Mouse (Mus musculus) liver, embryonic 15.5 days (tissue): Measurements from ENCODE around the gene Nfib. TPM values are rescaled to one million over a fixed set of nuclear protein-coding genes. Genes with fewer than 3 reads are reported as not detected.

ENCODE experiments used
- ATAC-seq: fragments of 200-750 bp; cut with Nextera tagmentation; 2 replicates; pipeline ENCODE4 v1.8.0; 2017; ENCODE audit warnings: moderate number of reproducible peaks, mild to moderate bottlenecking, moderate library complexity; ENCODE audit not compliant: insufficient read depth
- H3K27ac ChIP-seq: fragments of 300-500 bp; sonication (generic); replicated peaks from 2 replicates; pipeline ENCODE4 v1.5.1; 2015; ENCODE audit warnings: mild to moderate bottlenecking, inconsistent platforms
- H3K27me3 ChIP-seq: fragments of 300-500 bp; sonication (generic); 2 replicates; pipeline ENCODE4 v1.6.1; 2015; ENCODE audit warnings: mild to moderate bottlenecking, inconsistent platforms
- H3K36me3 ChIP-seq: fragments of 300-500 bp; sonication (generic); replicated peaks from 2 replicates; pipeline ENCODE4 v1.6.1; 2015; ENCODE audit warnings: moderate library complexity, mild to moderate bottlenecking, inconsistent platforms
- H3K4me1 ChIP-seq: fragments of 300-500 bp; sonication (generic); replicated peaks from 2 replicates; pipeline ENCODE4 v1.6.1; 2015; ENCODE audit warnings: inconsistent platforms
- H3K4me2 ChIP-seq: fragments of 300-500 bp; sonication (generic); 2 replicates; pipeline ENCODE4 v1.6.1; 2015; ENCODE audit warnings: moderate library complexity, mild to moderate bottlenecking, inconsistent platforms
- H3K4me3 ChIP-seq: fragments of 300-500 bp; sonication (generic); replicated peaks from 2 replicates; pipeline ENCODE4 v1.5.1; 2015; ENCODE audit warnings: mild to moderate bottlenecking, inconsistent platforms
- H3K9ac ChIP-seq: fragments of 300-500 bp; sonication (generic); 2 replicates; pipeline ENCODE4 v1.6.1; 2015; ENCODE audit warnings: moderate library complexity, mild to moderate bottlenecking, inconsistent platforms
- H3K9me3 ChIP-seq: fragments of 300-500 bp; sonication (generic); replicated peaks from 2 replicates; pipeline ENCODE4 v1.6.1; 2016; ENCODE audit warnings: inconsistent platforms
- WGBS: fragments of 180-500 bp; shearing (Covaris S2); methylation state at CpG from one replicate; pipeline ENCODE4 v1.1.7; 2015; ENCODE audit warnings: mixed read lengths; ENCODE audit not compliant: insufficient replicate concordance; 5-methylcytosine and 5-hydroxymethylcytosine counted together
- polyA plus RNA-seq: library from polyadenylated mRNA; unstranded; fragments of >200 nt; fragmentation: Nextera tagmentation; extraction: Ambion mirVana; gene quantifications from 2 replicates; pipeline ENCODE4 v1.2.1, GENCODE M21; 2015

The Nfib gene
- polyA plus RNA-seq, 1 experiment from 2014 or later = 4.7 TPM

DNA sequence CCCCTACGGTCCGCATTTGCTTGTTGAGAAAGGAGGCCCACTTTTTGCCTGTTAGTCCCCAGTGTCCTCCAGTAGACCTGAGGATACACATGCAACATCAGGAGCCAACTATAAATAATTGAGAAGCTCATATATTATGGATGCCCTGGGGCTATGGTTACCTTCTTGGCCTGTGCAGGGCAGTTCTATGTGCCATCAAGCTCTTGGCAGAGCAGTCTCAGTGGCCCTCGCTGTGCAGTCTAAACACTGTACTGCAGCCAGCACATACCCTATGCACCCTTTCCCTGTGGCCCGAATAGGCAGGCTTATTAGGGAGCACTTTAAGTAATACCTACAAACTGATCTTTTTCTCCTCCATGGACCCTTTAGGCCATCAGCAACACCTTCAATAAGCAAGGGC is 185.6 kb downstream of the Nfib start:
- H3K4me3 ChIP-seq = no peak overlapping the region
- no peak overlapping the region for H3K4me2 ChIP-seq
- H3K9ac ChIP-seq = no peak overlapping the region
- WGBS = 79% methylated on average over 4 of the region's 4 CpGs
- H3K4me1 ChIP-seq = no peaks in the 10 kb centered on the region
- no peak overlapping the region for H3K27ac ChIP-seq
- no peaks in the 10 kb centered on the region for H3K9me3 ChIP-seq
- ATAC-seq = no peak
- H3K27me3 ChIP-seq = no peaks in the 10 kb centered on the region
- no peaks in the 10 kb centered on the region for H3K36me3 ChIP-seq

DNA sequence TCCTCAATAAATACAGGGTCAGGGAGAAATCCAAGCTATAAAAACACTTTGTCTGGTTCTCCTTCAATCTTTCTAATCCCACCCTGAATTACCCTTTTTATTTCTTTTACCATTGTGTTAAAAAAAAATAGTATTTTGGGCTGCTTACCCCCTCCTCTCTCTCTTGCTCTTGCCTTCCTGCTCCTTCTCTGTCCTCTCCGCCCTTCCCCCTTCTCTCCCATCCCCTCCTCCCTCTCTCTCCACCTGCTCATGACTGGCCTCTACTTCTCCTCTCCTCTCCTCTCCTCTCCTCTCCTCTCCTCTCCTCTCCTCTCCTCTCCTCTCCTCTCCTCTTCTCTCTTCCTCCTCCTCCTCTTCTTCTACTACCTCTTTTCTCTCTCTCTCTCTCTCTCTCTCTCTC is 187.4 kb downstream of the Nfib start:
- no peaks in the 10 kb centered on the region for H3K36me3 ChIP-seq
- H3K4me2 ChIP-seq = no peak overlapping the region

DNA sequence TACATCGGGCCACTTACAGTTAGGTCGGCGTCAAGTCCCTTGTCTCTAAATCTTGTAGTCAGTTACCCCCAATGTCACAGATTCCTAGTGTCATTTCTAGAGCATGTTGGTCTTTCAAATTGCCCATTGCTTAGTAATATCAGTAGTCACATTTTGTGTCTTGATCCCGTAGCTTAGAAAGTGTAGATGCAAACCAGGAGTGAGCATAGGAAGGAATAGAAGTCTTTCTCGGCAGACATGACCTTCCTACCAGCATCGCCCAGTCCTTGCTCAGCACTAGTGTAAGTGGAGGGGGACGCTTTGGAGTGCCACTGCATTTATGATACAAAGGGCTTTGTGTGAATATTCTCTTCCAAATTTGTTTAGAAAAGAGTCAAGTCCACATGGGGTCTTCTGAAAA is 188.2 kb downstream of the Nfib start:
- peaks cover 5% of the 10 kb centered on the region; the same call in 1 of the 2 replicates for H3K4me1 ChIP-seq
- no peaks in the 10 kb centered on the region for H3K9me3 ChIP-seq
- H3K4me3 ChIP-seq = no peak overlapping the region
- no peaks in the 10 kb centered on the region for H3K36me3 ChIP-seq
- no peak overlapping the region for H3K9ac ChIP-seq
- H3K27ac ChIP-seq = no peak overlapping the region
- WGBS = 46% methylated on average over 7 of the region's 7 CpGs
- H3K27me3 ChIP-seq = peaks cover 11% of the 10 kb centered on the region
- H3K4me2 ChIP-seq = no peak overlapping the region
- no peak for ATAC-seq

More for the DNA sequence above, 187.4 kb downstream of the Nfib start:
- H3K9me3 ChIP-seq = no peaks in the 10 kb centered on the region
- peaks cover 3% of the 10 kb centered on the region; the same call in 1 of the 2 replicates for H3K4me1 ChIP-seq
- H3K4me3 ChIP-seq = no peak overlapping the region
- H3K27ac ChIP-seq = no peak overlapping the region
- H3K27me3 ChIP-seq = peaks cover 3% of the 10 kb centered on the region
- WGBS = 60% methylated on average over 1 of the region's 1 CpGs
- no peak overlapping the region for H3K9ac ChIP-seq
- no peak for ATAC-seq

DNA sequence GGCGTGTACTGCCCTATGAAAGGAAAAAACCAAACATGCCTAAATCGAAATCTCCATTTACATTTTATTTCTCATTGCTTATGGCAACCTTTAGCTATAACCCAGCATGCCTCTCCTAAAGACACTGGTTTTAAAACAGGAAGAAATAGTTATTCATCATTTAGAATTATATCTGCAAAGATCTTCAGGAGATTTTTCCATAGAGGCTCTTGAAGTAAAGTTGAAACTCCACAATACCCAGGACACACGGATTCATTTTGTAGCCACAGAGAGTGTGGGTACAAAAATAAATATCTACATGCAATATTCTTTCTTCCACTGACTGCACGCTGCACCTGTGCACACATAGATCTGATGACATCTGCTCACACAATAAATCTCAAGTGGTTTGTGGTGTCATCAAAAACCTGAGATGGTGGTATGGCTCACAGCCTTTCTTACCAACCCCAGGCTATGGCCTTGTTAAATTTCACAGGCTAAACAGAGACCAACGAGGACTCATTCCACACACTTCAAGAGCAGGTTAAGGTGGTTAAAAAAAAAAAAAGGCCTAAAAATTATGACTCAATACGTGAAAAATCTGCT is 189.2 kb downstream of the Nfib start:
- no peak for ATAC-seq
- 57% methylated on average over 6 of the region's 6 CpGs for WGBS
- Histone ChIP-seq H3K27ac (no peak overlapping the region), H3K4me3 (no peak overlapping the region), H3K36me3 (no peaks in the 10 kb centered on the region), H3K9me3 (no peaks in the 10 kb centered on the region), H3K9ac (no peak overlapping the region), H3K4me1 (peaks cover 9% of the 10 kb centered on the region; the same call in 1 of the 2 replicates), H3K4me2 (no peak overlapping the region), H3K27me3 (peaks cover 21% of the 10 kb centered on the region)

DNA sequence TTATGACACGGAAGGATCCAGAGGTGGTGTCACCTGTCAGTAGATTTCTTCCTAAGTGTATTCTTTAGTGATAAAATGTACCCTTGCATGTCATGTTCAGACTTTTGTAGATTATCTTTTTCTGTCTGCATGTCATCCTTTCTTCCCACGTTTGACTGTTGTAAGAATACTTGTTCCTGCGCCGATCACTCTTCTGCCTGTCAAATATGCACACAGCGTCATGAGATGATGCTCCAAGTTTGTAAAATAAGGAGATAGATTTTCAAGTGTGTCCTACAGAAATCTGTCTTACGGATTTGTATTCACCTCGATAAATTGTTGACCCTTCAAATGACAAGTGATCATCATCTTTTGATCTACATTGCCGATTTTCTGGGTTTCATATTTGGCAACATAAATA is 190.6 kb downstream of the Nfib start:
- Histone ChIP-seq H3K9me3 (no peaks in the 10 kb centered on the region), H3K9ac (no peak overlapping the region)
- WGBS = 69% methylated on average over 8 of the region's 8 CpGs

DNA sequence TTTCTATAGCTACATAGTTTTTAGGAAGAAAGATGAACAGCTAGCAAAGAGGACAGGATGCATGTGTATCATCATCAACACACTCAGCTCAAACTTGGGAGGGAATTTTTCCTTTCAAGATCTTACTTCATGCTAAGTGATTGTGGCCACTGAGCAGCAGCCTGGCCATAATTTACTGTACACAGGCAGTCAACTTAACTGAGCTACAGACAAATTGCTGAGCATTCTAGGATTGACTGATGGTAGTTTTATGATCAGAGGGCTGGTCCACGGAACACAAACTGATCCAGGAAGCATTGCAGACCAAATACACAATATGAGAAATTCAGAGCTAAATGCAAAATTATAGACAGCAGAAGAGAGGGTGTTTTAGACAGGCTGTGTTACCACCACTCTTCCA is 191.2 kb downstream of the Nfib start:
- no peak overlapping the region for H3K27ac ChIP-seq
- ATAC-seq = no peak

More for the DNA sequence above, 190.6 kb downstream of the Nfib start:
- no peaks in the 10 kb centered on the region for H3K36me3 ChIP-seq
- H3K4me1 ChIP-seq = peaks cover 11% of the 10 kb centered on the region; the same call in 1 of the 2 replicates
- H3K4me2 ChIP-seq = no peak overlapping the region
- no peak for ATAC-seq
- no peak overlapping the region for H3K27ac ChIP-seq
- no peak overlapping the region for H3K4me3 ChIP-seq
- peaks cover 33% of the 10 kb centered on the region for H3K27me3 ChIP-seq

DNA sequence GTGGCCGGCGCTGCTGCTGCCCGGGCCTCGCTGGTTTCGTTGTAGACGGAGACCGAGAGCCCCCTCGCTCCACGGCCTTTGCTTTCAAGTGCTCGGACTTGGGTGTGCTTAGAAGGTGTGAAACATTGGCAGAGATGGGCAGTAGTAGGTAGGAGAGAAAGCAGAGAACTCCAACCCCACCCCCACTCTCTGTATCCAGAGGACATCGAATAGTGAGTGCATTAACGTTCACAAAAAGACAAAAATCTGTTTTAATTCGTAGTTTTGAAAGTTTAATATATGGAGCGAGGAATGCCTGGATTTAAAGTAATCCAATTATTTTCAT is 192.2 kb downstream of the Nfib start:
- Histone ChIP-seq H3K4me1 (peaks cover 14% of the 10 kb centered on the region; the same call in 1 of the 2 replicates), H3K27me3 (peaks cover 47% of the 10 kb centered on the region), H3K36me3 (no peaks in the 10 kb centered on the region), H3K9me3 (no peaks in the 10 kb centered on the region), H3K4me3 (peak overlapping the region; percentile 46), H3K9ac (no peak overlapping the region; the same call in 1 of the 2 replicates), H3K4me2 (peak overlapping the region; percentile 66), H3K27ac (peak overlapping the region; percentile 62)
- 3% methylated on average over 14 of the region's 14 CpGs for WGBS
- no peak for ATAC-seq

More for the DNA sequence above, 191.2 kb downstream of the Nfib start:
- peaks cover 39% of the 10 kb centered on the region for H3K27me3 ChIP-seq
- 67% methylated on average over 1 of the region's 1 CpGs for WGBS
- no peak overlapping the region for H3K4me2 ChIP-seq
- H3K9me3 ChIP-seq = no peaks in the 10 kb centered on the region
- H3K36me3 ChIP-seq = no peaks in the 10 kb centered on the region
- H3K4me3 ChIP-seq = no peak overlapping the region
- peaks cover 14% of the 10 kb centered on the region; the same call in 1 of the 2 replicates for H3K4me1 ChIP-seq
- no peak overlapping the region for H3K9ac ChIP-seq

DNA sequence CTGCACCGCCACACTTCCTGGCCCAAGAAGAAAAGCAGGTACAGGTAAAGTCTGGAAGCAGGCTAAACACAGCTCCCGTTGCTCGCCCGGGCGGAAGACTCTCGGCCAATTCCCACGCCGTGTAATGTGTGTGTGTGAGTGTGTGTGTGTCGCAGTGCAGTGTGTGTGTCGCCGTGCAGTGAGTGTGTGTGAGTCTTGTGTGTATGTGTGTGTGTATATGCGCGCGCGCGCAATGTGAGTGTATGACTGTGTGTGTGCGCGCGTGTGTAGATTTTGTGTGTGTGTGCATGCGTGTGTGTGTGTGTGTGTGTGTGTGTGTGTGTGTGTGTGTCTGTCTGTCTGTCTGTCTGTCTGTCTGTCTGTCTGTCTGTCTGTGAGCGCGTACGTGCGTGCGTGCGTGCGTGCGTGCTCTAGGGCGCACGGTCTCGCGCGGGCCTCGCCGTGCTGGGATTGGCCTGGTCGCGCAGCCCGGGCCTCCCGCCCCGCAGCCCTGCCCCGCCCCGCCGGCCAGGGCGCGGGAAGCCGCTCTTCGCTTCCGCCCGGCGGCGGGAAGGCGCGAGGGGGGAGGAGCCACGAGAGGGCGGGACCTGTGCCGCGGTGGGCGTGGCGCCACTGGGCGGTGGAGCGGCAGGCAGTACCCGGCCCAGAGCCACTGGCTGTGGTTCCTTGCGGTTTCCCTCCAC is 192.7 kb downstream of the Nfib start:
- 0% methylated on average over 40 of the region's 63 CpGs for WGBS
- no peaks in the 10 kb centered on the region for H3K9me3 ChIP-seq
- peaks cover 14% of the 10 kb centered on the region; the same call in 1 of the 2 replicates for H3K4me1 ChIP-seq
- H3K27ac ChIP-seq = peak overlapping the region; percentile 67
- peak overlapping the region; percentile 46 for H3K4me3 ChIP-seq
- no peak overlapping the region; the same call in 1 of the 2 replicates for H3K9ac ChIP-seq
- ATAC-seq = peak; percentile 97
- H3K36me3 ChIP-seq = no peaks in the 10 kb centered on the region
- peak overlapping the region; percentile 66 for H3K4me2 ChIP-seq
- peaks cover 52% of the 10 kb centered on the region for H3K27me3 ChIP-seq

DNA sequence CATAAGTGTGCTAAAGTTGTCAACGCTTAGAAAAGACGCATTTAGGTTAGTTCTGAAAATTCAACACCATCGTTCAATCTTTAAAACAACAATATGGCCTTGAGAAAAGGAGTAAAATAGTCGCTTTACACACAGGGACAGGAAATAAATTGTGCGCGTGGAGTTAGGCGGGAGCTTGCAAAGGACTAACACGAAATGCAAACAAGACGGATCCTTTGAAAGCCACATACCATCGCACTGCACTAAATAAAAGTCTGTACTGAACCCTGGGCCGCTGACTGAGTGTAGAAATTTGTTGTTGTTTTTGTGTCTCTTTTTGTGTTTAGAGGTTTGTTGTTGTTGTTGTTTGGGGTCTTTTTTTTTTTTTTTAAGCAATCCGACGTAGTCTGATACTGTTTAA is 193.2 kb downstream of the Nfib start:
- H3K9me3 ChIP-seq = no peaks in the 10 kb centered on the region
- WGBS = 2% methylated on average over 13 of the region's 13 CpGs
- peak overlapping the region; percentile 46 for H3K4me3 ChIP-seq
- peaks cover 58% of the 10 kb centered on the region for H3K27me3 ChIP-seq
- peak overlapping the region; percentile 67 for H3K27ac ChIP-seq
- no peak overlapping the region for H3K9ac ChIP-seq
- ATAC-seq = no peak
- H3K4me2 ChIP-seq = peak overlapping the region; percentile 66
- H3K36me3 ChIP-seq = no peaks in the 10 kb centered on the region
- peaks cover 14% of the 10 kb centered on the region; the same call in 1 of the 2 replicates for H3K4me1 ChIP-seq

DNA sequence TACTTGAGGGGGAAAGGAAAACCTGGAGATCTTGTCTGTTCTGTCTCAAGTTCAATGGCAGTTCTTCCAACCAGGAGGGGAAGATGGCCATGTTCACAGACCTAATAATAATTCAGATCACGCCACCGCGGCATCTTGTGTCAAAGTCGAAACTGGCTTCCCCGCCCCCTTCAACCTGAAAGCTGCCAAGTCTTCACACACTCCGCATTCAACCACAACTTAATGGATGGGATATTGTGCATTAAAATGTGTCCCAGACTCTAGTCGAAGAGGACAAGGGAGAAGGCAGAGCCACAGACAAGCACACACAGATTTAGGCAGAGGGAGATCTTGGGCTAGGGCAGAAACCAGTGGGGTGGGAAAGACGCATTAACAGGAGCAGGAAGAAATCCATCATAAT is 194.0 kb downstream of the Nfib start:
- H3K9me3 ChIP-seq = no peaks in the 10 kb centered on the region
- peak overlapping the region; percentile 67 for H3K27ac ChIP-seq
- ATAC-seq = no peak
- H3K4me2 ChIP-seq = peak overlapping the region; percentile 66
- H3K27me3 ChIP-seq = peaks cover 66% of the 10 kb centered on the region
- H3K9ac ChIP-seq = no peak overlapping the region
- no peaks in the 10 kb centered on the region for H3K36me3 ChIP-seq
- WGBS = 2% methylated on average over 8 of the region's 8 CpGs
- H3K4me1 ChIP-seq = peaks cover 14% of the 10 kb centered on the region; the same call in 1 of the 2 replicates
- H3K4me3 ChIP-seq = peak overlapping the region; percentile 8; the same call in 1 of the 2 replicates

DNA sequence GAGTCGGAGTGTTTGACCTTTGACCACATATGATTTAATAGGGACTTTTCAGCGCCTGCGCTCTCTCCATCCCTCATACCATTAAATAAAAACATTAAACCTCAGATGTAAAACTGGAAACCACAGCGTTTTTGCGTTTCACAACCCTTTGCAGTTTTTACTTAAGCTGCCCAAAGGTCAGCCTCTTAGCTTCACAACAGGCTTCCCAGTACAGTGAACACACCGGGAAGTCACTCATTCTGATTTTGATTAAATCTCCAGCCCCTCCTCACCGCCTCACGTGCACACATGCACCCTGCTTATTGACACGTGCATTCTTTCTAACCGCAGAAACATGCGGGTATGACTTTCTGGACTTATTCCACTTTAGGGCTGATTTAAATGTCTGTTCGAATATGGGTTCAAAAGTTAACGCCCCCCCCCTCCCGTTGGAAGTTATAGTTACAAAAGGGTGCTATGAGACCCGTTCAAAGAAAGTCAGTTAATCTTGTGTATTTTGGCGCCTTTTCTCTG is 194.5 kb downstream of the Nfib start:
- H3K4me3 ChIP-seq = peak overlapping the region; percentile 8; the same call in 1 of the 2 replicates
- no peaks in the 10 kb centered on the region for H3K9me3 ChIP-seq
- H3K9ac ChIP-seq = no peak overlapping the region
- peak overlapping the region; percentile 67 for H3K27ac ChIP-seq
- H3K36me3 ChIP-seq = no peaks in the 10 kb centered on the region
- peaks cover 14% of the 10 kb centered on the region for H3K4me1 ChIP-seq
- no peak for ATAC-seq
- H3K27me3 ChIP-seq = peaks cover 71% of the 10 kb centered on the region
- H3K4me2 ChIP-seq = peak overlapping the region; percentile 66
- 10% methylated on average over 16 of the region's 16 CpGs for WGBS
